Comparison of ENCODE assay signal across 8 mouse cellular contexts in genomic region chr4:81178782-81179135, GRCm38 (mm10).
DNase-seq lines count a peak whose midpoint lies in the region; ATAC-seq and TF ChIP-seq lines count a peak whose summit lies in the region.

No protein-coding gene starts in this region.

- TF ChIP-seq EP300 in liver, embryonic 14.5 days (IDR thresholded peaks at IDR 0.05; ENCODE audit: low read depth) = no peak

- no peaks in the 10 kb centered on the region for H3K27me3 ChIP-seq in forebrain, embryonic 12.5 days
- H3K27me3 ChIP-seq in heart, embryonic 16.5 days (ENCODE audit: control insufficient read depth, insufficient read depth, low read length) = peaks cover 2% of the 10 kb centered on the region; the same call in 1 of the 2 replicates
- H3K27me3 ChIP-seq in liver, embryonic 14.5 days (ENCODE audit: control insufficient read depth, insufficient read depth, low read length) = no peaks in the 10 kb centered on the region
- no peaks in the 10 kb centered on the region for H3K27me3 ChIP-seq in neural tube, embryonic 14.5 days (ENCODE audit: control insufficient read depth, insufficient read depth, low read length)
- no peaks in the 10 kb centered on the region for H3K27me3 ChIP-seq in thymus, adult 2 months (ENCODE audit: control insufficient read depth, insufficient read depth, low read length)

- H3K4me1 ChIP-seq in forebrain, embryonic 12.5 days = peaks cover 2% of the 10 kb centered on the region; the same call in 1 of the 2 replicates
- peaks cover 4% of the 10 kb centered on the region; the same call in 1 of the 2 replicates for H3K4me1 ChIP-seq in heart, embryonic 16.5 days (ENCODE audit: control insufficient read depth, insufficient read depth, low read length)
- H3K4me1 ChIP-seq in liver, embryonic 14.5 days (replicated peaks; ENCODE audit: control insufficient read depth in 2 of 2, insufficient read depth in 2 of 2, low read length in 1 of 2) = no peaks in the 10 kb centered on the region; a peak in 2 of 4 replicates
- no peaks in the 10 kb centered on the region for H3K4me1 ChIP-seq in neural tube, embryonic 14.5 days (ENCODE audit: control insufficient read depth, insufficient read depth, low read length)
- no peaks in the 10 kb centered on the region for H3K4me1 ChIP-seq in thymus, adult 2 months (replicated peaks; ENCODE audit: control insufficient read depth, insufficient read depth, low read length)

- no peak overlapping the region for H3K9ac ChIP-seq in forebrain, embryonic 12.5 days
- H3K9ac ChIP-seq in heart, embryonic 16.5 days (ENCODE audit: low read length) = peak overlapping the region; percentile 31; the same call in 1 of the 2 replicates
- H3K9ac ChIP-seq in liver, embryonic 14.5 days (replicated peaks) = no peak overlapping the region
- no peak overlapping the region for H3K9ac ChIP-seq in neural tube, embryonic 14.5 days (replicated peaks; ENCODE audit: low read depth, low read length)

- H3K36me3 ChIP-seq in forebrain, embryonic 12.5 days (replicated peaks) = no peaks in the 10 kb centered on the region
- H3K36me3 ChIP-seq in heart, embryonic 16.5 days (ENCODE audit: control insufficient read depth, insufficient read depth) = no peaks in the 10 kb centered on the region
- H3K36me3 ChIP-seq in liver, embryonic 14.5 days (replicated peaks; ENCODE audit: control insufficient read depth, insufficient read depth, low read depth) = no peaks in the 10 kb centered on the region
- no peaks in the 10 kb centered on the region for H3K36me3 ChIP-seq in neural tube, embryonic 14.5 days (ENCODE audit: control insufficient read depth, insufficient read depth, low read length)
- no peaks in the 10 kb centered on the region for H3K36me3 ChIP-seq in thymus, adult 2 months (ENCODE audit: control insufficient read depth, insufficient read depth, low read length)

- no peak overlapping the region for H3K4me3 ChIP-seq in forebrain, embryonic 12.5 days (replicated peaks)
- no peak overlapping the region for H3K4me3 ChIP-seq in heart, embryonic 16.5 days (ENCODE audit: low read length)
- no peak overlapping the region for H3K4me3 ChIP-seq in liver, embryonic 14.5 days (ENCODE audit: insufficient read depth in 1 of 2, low read depth in 2 of 2, low read length in 2 of 2)
- no peak overlapping the region for H3K4me3 ChIP-seq in neural tube, embryonic 14.5 days (ENCODE audit: low read depth, low read length)
- H3K4me3 ChIP-seq in thymus, adult 2 months (ENCODE audit: control insufficient read depth, insufficient read depth, low read length) = no peak overlapping the region

- no peak for TF ChIP-seq POLR2A in thymus, adult 2 months (IDR thresholded peaks at IDR 0.05; ENCODE audit: control insufficient read depth, extremely low read depth, insufficient read depth, low read length, poor library complexity)

- ATAC-seq in forebrain, embryonic 12.5 days (ENCODE audit: low FRiP score) = peak; percentile 97
- ATAC-seq in heart, embryonic 16.5 days (replicated peaks; ENCODE audit: extremely low read depth, insufficient read depth, low FRiP score) = peak; percentile 91
- no peak for ATAC-seq in liver, embryonic 14.5 days (ENCODE audit: insufficient read depth)
- ATAC-seq in neural tube, embryonic 14.5 days (ENCODE audit: low read depth) = peak; percentile 97

- WGBS in forebrain, embryonic 12.5 days = 1% methylated on average over 12 of the region's 12 CpGs
- 0% methylated on average over 12 of the region's 12 CpGs for WGBS in heart, embryonic 16.5 days
- WGBS in liver, embryonic 14.5 days (ENCODE audit: insufficient replicate concordance) = 1% methylated on average over 12 of the region's 12 CpGs
- whole genome bisulfite sequencing in neural tube, embryonic 14.5 days = 0% methylated on average over 12 of the region's 12 CpGs
- 1% methylated on average over 12 of the region's 12 CpGs for WGBS in thymus, adult 2 months

- peak; percentile 85 for TF ChIP-seq CTCF in liver, embryonic 14.5 days (IDR thresholded peaks at IDR 0.05; ENCODE audit: low read depth)
- TF ChIP-seq CTCF in thymus, adult 2 months (IDR thresholded peaks at IDR 0.05; ENCODE audit: borderline replicate concordance, control insufficient read depth, extremely low read depth, insufficient read depth, low read length, poor library complexity) = no peak

- DNase-seq in A20 (ENCODE audit: low read depth, low spot score) = peak; percentile 58
- peak; percentile 51 for DNase-seq in c-Kit-positive CD71-negative TER-119-negative erythroid progenitor cells, embryonic 14.5 days (ENCODE audit: low read depth)
- DNase-seq in kidney, postnatal 25 days = peak; percentile 90 to 95
- peak; percentile 13 to 14 (median 14) for DNase-seq in liver, embryonic 14.5 days (ENCODE audit: low read depth in 3 of 3, low spot score in 3 of 3)
- peak; percentile 2 for DNase-seq in thymus, adult 2 months

- no peak overlapping the region for H3K27ac ChIP-seq in forebrain, embryonic 12.5 days
- H3K27ac ChIP-seq in heart, embryonic 16.5 days (ENCODE audit: low read length) = peak overlapping the region; percentile 61
- H3K27ac ChIP-seq in liver, embryonic 14.5 days = no peak overlapping the region
- H3K27ac ChIP-seq in neural tube, embryonic 14.5 days (ENCODE audit: low read depth, low read length) = no peak overlapping the region
- H3K27ac ChIP-seq in thymus, adult 2 months (ENCODE audit: control insufficient read depth, insufficient read depth, low read length) = no peak overlapping the region

- no peaks in the 10 kb centered on the region for H3K9me3 ChIP-seq in forebrain, embryonic 12.5 days
- H3K9me3 ChIP-seq in heart, embryonic 16.5 days (replicated peaks; ENCODE audit: control insufficient read depth, low read length) = no peaks in the 10 kb centered on the region
- no peaks in the 10 kb centered on the region for H3K9me3 ChIP-seq in liver, embryonic 14.5 days (ENCODE audit: control insufficient read depth, low read length)
- H3K9me3 ChIP-seq in neural tube, embryonic 14.5 days (ENCODE audit: control insufficient read depth, low read length) = no peaks in the 10 kb centered on the region

- H3K4me2 ChIP-seq in forebrain, embryonic 12.5 days = no peak overlapping the region
- peak overlapping the region; percentile 38; the same call in 1 of the 2 replicates for H3K4me2 ChIP-seq in heart, embryonic 16.5 days (ENCODE audit: low read depth, low read length)
- no peak overlapping the region for H3K4me2 ChIP-seq in liver, embryonic 14.5 days (ENCODE audit: low read depth)
- peak overlapping the region; percentile 6; the same call in 1 of the 2 replicates for H3K4me2 ChIP-seq in neural tube, embryonic 14.5 days (ENCODE audit: low read depth, low read length)

Comparison
In these comparisons a context has a peak if more than half of its experiments do, and no peak if none do; other contexts are left out.
1. DNase-seq: peak in every context shown above with its lines; median percentile 92 in kidney, postnatal 25 days; 58 in A20; 51 in c-Kit-positive CD71-negative TER-119-negative erythroid progenitor cells, embryonic 14.5 days; 14 in liver, embryonic 14.5 days; 2 in thymus, adult 2 months.
2. H3K4me2 ChIP-seq: peak in heart, embryonic 16.5 days (single experiment) and neural tube, embryonic 14.5 days (single experiment); none in forebrain, embryonic 12.5 days (single experiment) and liver, embryonic 14.5 days (single experiment).